Mouse (Mus musculus) testis, adult 2 months (tissue): Measurements from ENCODE around the gene Olfr9.

Experiments
- CTCF ChIP-seq: fragments of 200-500 bp; IDR thresholded peaks from 2 replicates; pipeline ENCODE4 v1.5.1; 2012; ENCODE audit warnings: low read depth, mild to moderate bottlenecking, inconsistent platforms, low read length, moderate library complexity; ENCODE audit not compliant: control insufficient read depth, insufficient read depth, insufficient replicate concordance
- POLR2A ChIP-seq: fragments of 200-500 bp; IDR thresholded peaks from 2 replicates; pipeline ENCODE4 v1.6.1; 2012; ENCODE audit warnings: low read depth, mild to moderate bottlenecking, inconsistent platforms, low read length, moderate library complexity; ENCODE audit not compliant: control insufficient read depth

DNA sequence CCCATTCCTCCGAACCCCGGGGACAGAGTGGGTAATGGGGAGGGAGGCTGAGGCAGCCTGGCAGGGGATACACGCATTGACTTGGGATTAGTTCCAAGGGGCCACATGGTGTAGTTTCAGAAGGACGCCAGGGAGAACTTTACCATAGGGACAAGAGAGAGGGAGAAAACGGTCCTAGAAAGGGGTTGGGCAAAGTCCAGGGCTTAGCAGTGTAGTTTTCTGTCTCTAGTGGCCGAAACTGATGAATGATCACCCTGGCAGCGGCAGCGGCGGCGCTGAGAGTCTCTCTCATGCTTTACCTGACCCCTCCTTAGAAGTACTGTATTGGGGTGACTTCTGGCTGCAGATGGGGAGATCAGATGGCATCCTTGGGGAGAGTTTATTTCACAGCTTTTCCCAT lies 30.9 kb upstream of the Olfr9 start:
- TF ChIP-seq POLR2A (no peak), CTCF (no peak)
